Mouse (Mus musculus) liver, adult 2 months (tissue): ENCODE results near the gene Orm3.

Experiments
- CTCF ChIP-seq: fragments of 200-500 bp; IDR thresholded peaks from 2 replicates; pipeline ENCODE4 v1.5.1; 2011; ENCODE audit warnings: low read depth, low read length, control low read depth
- POLR2A ChIP-seq: fragments of 200-500 bp; IDR thresholded peaks from 2 replicates; pipeline ENCODE4 v1.6.1; 2011; ENCODE audit warnings: low read length, control low read depth; ENCODE audit not compliant: insufficient read depth; ENCODE audit errors: extremely low read depth

- TF ChIP-seq CTCF (no peak), POLR2A (no peak)
Measured at GRCm38 (mm10) chr4:63345261-63345660, 10.7 kb upstream of the Orm3 start.
